Mouse (Mus musculus) thymus, adult 2 months (tissue): Measurements from ENCODE around the gene Gm45021.

Experiments
- CTCF ChIP-seq: fragments of 200-500 bp; IDR thresholded peaks from 2 replicates; pipeline ENCODE4 v1.5.1; 2012; ENCODE audit warnings: mild to moderate bottlenecking, control low read depth, low read length, moderate library complexity, borderline replicate concordance; ENCODE audit not compliant: control insufficient read depth, poor library complexity, insufficient read depth; ENCODE audit errors: extremely low read depth
- POLR2A ChIP-seq: fragments of 200-500 bp; IDR thresholded peaks from 2 replicates; pipeline ENCODE4 v1.6.1; 2012; ENCODE audit warnings: mild to moderate bottlenecking, low read length, control low read depth, moderate library complexity; ENCODE audit not compliant: control insufficient read depth, poor library complexity, insufficient read depth; ENCODE audit errors: extremely low read depth

- no peak for TF ChIP-seq POLR2A
- TF ChIP-seq CTCF = no peak
These were observed 53.4 kb downstream of the Gm45021 start for GRCm38 (mm10) chr6:48642764-48643292.
